Mouse (Mus musculus): Measurements from ENCODE around the gene Ppfibp1. TPM values are rescaled to one million over a fixed set of nuclear protein-coding genes. Genes with fewer than 3 reads are reported as not detected.

Ppfibp1 gene
- total RNA-seq, 2 experiments from 2014 or later, result 56.8 to 61.1 TPM

GRCm38 (mm10) chr6:146881896-146882770, 6.2 kb upstream of the Ppfibp1 start:
- no peak for DNase-seq (ENCODE audit: low spot score in 2 of 2)

GRCm38 (mm10) chr6:146883426-146883825, 4.9 kb upstream of the Ppfibp1 start:
- no peak for DNase-seq (ENCODE audit: low spot score in 2 of 2)

- DNase-seq (ENCODE audit: low spot score in 2 of 2), result no peak
Measured at GRCm38 (mm10) chr6:146884171-146884570, 4.1 kb upstream of the Ppfibp1 start.

- DNase-seq (ENCODE audit: low spot score in 2 of 2), result no peak
Measured at GRCm38 (mm10) chr6:146884851-146885250, 3.4 kb upstream of the Ppfibp1 start.

GRCm38 (mm10) chr6:146888660-146889490, 588 bp downstream of the Ppfibp1 start:
- no peak for DNase-seq (ENCODE audit: low spot score in 2 of 2)

GRCm38 (mm10) chr6:146890215-146890614, 1.9 kb downstream of the Ppfibp1 start:
- no peak for DNase-seq (ENCODE audit: low spot score in 2 of 2)

- DNase-seq (ENCODE audit: low spot score in 2 of 2), result no peak
Measured at GRCm38 (mm10) chr6:146890633-146891032, 2.3 kb downstream of the Ppfibp1 start.

GRCm38 (mm10) chr6:146893890-146894289, 5.6 kb downstream of the Ppfibp1 start:
- no peak for DNase-seq (ENCODE audit: low spot score in 2 of 2)

- DNase-seq (ENCODE audit: low spot score in 2 of 2), result no peak
Measured at GRCm38 (mm10) chr6:146898709-146899108, 10.4 kb downstream of the Ppfibp1 start.

- no peak for DNase-seq (ENCODE audit: low spot score in 2 of 2)
Measured at GRCm38 (mm10) chr6:146899647-146900046, 11.4 kb downstream of the Ppfibp1 start.

GRCm38 (mm10) chr6:146901929-146902328, 13.6 kb downstream of the Ppfibp1 start:
- no peak for DNase-seq (ENCODE audit: low spot score in 2 of 2)

- no peak for DNase-seq (ENCODE audit: low spot score in 2 of 2)
Measured at GRCm38 (mm10) chr6:146903632-146904031, 15.3 kb downstream of the Ppfibp1 start.

- no peak for DNase-seq (ENCODE audit: low spot score in 2 of 2)
Measured at GRCm38 (mm10) chr6:146904707-146905106, 16.4 kb downstream of the Ppfibp1 start.

- no peak for DNase-seq (ENCODE audit: low spot score in 2 of 2)
Measured at GRCm38 (mm10) chr6:146906000-146906786, 17.9 kb downstream of the Ppfibp1 start.

- DNase-seq (ENCODE audit: low spot score in 2 of 2), result no peak
Measured at GRCm38 (mm10) chr6:146907061-146907794, 18.9 kb downstream of the Ppfibp1 start.

- DNase-seq (ENCODE audit: low spot score in 2 of 2), result no peak
Measured at GRCm38 (mm10) chr6:146907795-146908190, 19.5 kb downstream of the Ppfibp1 start.

GRCm38 (mm10) chr6:146908801-146909200, 20.5 kb downstream of the Ppfibp1 start:
- DNase-seq (ENCODE audit: low spot score in 2 of 2), result no peak

GRCm38 (mm10) chr6:146909725-146910489, 21.6 kb downstream of the Ppfibp1 start:
- DNase-seq (ENCODE audit: low spot score in 2 of 2), result no peak

- DNase-seq (ENCODE audit: low spot score in 2 of 2), result no peak
Measured at GRCm38 (mm10) chr6:146910801-146911200, 22.5 kb downstream of the Ppfibp1 start.

Data from layer of hippocampus, postnatal 14 days (tissue).